Mouse (Mus musculus): ENCODE measurements around the gene Spock1.

DNA sequence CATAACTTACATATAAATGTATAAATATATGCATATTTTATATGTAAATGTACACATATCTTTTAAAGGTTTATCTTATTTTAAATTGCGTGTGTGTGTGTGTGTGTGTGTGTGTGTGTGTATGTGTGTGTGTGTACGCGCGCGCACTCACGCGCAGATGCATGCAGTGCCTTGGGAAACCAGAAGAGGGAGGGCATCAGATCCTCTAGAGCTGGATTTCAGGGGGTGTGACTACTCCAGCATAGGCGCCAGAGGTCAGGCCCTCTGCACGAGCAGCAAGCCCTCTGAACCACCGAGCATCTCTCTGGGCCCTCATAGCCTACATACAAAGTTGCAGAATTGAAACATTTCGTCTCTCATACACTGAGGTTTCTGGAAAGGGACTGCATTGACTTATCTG lies 180.4 kb downstream of the Spock1 start:
- no peak for TF ChIP-seq MAFK (IDR thresholded peaks at IDR 0.05; ENCODE audit: insufficient read depth, low read depth, low read length)
- TF ChIP-seq ZNF384 (IDR thresholded peaks at IDR 0.05; ENCODE audit: low read depth, low read length) = no peak
- no peak for TF ChIP-seq CHD2 (IDR thresholded peaks at IDR 0.05; ENCODE audit: low read depth, low read length)
- no peak for TF ChIP-seq HCFC1 (IDR thresholded peaks at IDR 0.05; ENCODE audit: borderline replicate concordance, insufficient read depth, low read length)

Data from ES-E14 (cell line).